7 mouse cellular contexts compared by ENCODE assay signal in the genomic region with DNA sequence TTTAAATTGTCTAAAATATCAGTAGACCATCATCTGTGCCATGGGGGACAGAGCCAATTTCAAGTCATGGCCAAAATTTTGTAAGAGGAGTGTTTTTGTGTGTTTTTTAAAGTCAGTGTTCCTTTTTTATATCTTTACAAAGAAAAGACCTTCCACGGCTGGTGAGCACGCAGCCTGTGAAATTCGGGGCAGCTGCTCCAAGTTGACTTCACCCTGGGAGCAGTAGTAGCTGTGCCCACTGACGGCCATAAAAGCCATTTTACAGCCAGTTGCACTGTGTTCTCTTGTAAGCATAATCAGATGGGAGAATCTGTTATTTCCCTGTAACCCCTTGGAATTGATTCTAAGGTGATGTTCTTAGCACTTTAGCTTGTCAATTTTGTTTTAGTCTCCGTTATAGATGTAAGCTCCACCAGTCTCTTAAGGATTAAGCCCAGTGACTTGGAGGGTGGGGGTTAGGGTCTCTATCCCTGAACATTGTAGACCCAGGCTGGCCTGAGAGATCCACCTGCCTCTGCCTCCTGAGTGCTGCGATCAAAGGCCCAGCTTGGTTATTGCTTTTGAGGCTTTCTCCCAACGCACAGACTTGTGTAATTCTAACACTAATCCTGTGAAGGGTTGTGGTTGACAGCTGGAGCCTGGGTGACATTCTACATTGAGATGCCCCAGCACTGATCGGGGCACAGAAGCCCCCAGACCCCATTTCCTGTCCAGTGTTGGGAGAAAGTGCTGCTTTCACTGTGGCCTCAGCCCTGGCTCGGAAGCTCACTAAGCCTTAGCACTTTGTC. TPM values are rescaled to one million over a fixed set of nuclear protein-coding genes. Genes with fewer than 3 reads are reported as not detected.
DNase-seq lines count a peak whose midpoint lies in the region; ATAC-seq and TF ChIP-seq lines count a peak whose summit lies in the region.

No protein-coding gene starts in this region.

- H3K4me2 ChIP-seq in heart, embryonic 15.5 days, result peak overlapping the region; percentile 66
- H3K4me2 ChIP-seq in liver, embryonic 11.5 days, result peak overlapping the region; percentile 82

- TF ChIP-seq CTCF in testis, adult 2 months (IDR thresholded peaks at IDR 0.05; ENCODE audit: control insufficient read depth, insufficient read depth, insufficient replicate concordance, low read depth, low read length), result no peak

- ATAC-seq in heart, embryonic 15.5 days (replicated peaks; ENCODE audit: insufficient number of reproducible peaks, insufficient read depth, low FRiP score, low read depth), result no peak
- ATAC-seq in liver, embryonic 11.5 days (replicated peaks; ENCODE audit: low FRiP score), result no peak

- peak overlapping the region; percentile 70 for H3K4me3 ChIP-seq in testis, adult 2 months (ENCODE audit: control insufficient read depth, low read depth, low read length)
- peak overlapping the region; percentile 73 for H3K4me3 ChIP-seq in heart, embryonic 15.5 days
- peak overlapping the region; percentile 82 for H3K4me3 ChIP-seq in liver, embryonic 11.5 days (ENCODE audit: low read depth, low read length)

- peaks cover 5% of the 10 kb centered on the region for H3K36me3 ChIP-seq in testis, adult 2 months (ENCODE audit: control insufficient read depth, insufficient read depth, low read length)
- H3K36me3 ChIP-seq in heart, embryonic 15.5 days, result peaks cover 20% of the 10 kb centered on the region
- H3K36me3 ChIP-seq in liver, embryonic 11.5 days (ENCODE audit: control insufficient read depth, insufficient read depth, low read length), result peaks cover 20% of the 10 kb centered on the region

- 56% methylated on average over 9 of the region's 9 CpGs for WGBS in heart, embryonic 15.5 days
- 76% methylated on average over 9 of the region's 9 CpGs for WGBS in liver, embryonic 11.5 days

- H3K9ac ChIP-seq in heart, embryonic 15.5 days, result peak overlapping the region; percentile 90
- 0 out of 2 replicates have a peak overlapping the region, but pooled peaks have one; percentile 6 for H3K9ac ChIP-seq in liver, embryonic 11.5 days (ENCODE audit: low read depth, low read length)

- DNase-seq in testis, postnatal 14 days (ENCODE audit: low spot score), result no peak
- DNase-seq in liver, embryonic 11.5 days (ENCODE audit: low spot score), result no peak
- no peak for DNase-seq in frontal cortex, postnatal 25 days (ENCODE audit: low spot score in 2 of 2)
- DNase-seq in spleen, postnatal 36 days (ENCODE audit: low spot score in 2 of 2), result no peak
- DNase-seq in frontal cortex, adult 2 months (ENCODE audit: extremely low spot score in 1 of 2, low spot score in 1 of 2), result no peak

- H3K27me3 ChIP-seq in testis, adult 2 months (ENCODE audit: control insufficient read depth, insufficient read depth, low read length), result no peaks in the 10 kb centered on the region
- no peaks in the 10 kb centered on the region for H3K27me3 ChIP-seq in heart, embryonic 15.5 days
- no peaks in the 10 kb centered on the region for H3K27me3 ChIP-seq in liver, embryonic 11.5 days (replicated peaks; ENCODE audit: control insufficient read depth, insufficient read depth, low read length)

- no peaks in the 10 kb centered on the region for H3K9me3 ChIP-seq in heart, embryonic 15.5 days (replicated peaks)
- no peaks in the 10 kb centered on the region for H3K9me3 ChIP-seq in liver, embryonic 11.5 days (ENCODE audit: control insufficient read depth, low read length)

- no peak for TF ChIP-seq POLR2A in testis, adult 2 months (IDR thresholded peaks at IDR 0.05; ENCODE audit: control insufficient read depth, low read depth, low read length)

- H3K27ac ChIP-seq in testis, adult 2 months (ENCODE audit: control insufficient read depth, insufficient read depth, low read depth, low read length), result peak overlapping the region; percentile 36; the same call in 1 of the 2 replicates
- H3K27ac ChIP-seq in heart, embryonic 15.5 days, result peak overlapping the region; percentile 96
- peak overlapping the region; percentile 40; the same call in 1 of the 2 replicates for H3K27ac ChIP-seq in liver, embryonic 11.5 days (ENCODE audit: low read depth, low read length)

- H3K4me1 ChIP-seq in testis, adult 2 months (ENCODE audit: control insufficient read depth, insufficient read depth, low read length), result peaks cover 6% of the 10 kb centered on the region
- peaks cover 28% of the 10 kb centered on the region for H3K4me1 ChIP-seq in heart, embryonic 15.5 days (replicated peaks)
- H3K4me1 ChIP-seq in liver, embryonic 11.5 days (replicated peaks; ENCODE audit: control insufficient read depth, insufficient read depth, low read length), result peaks cover 28% of the 10 kb centered on the region

RNA-seq across cellular contexts. Expression of a gene that starts 3.3 kb away (rescaled TPM):
- polyA plus RNA-seq in testis, adult 2 months (2012; rRNA removed), result 73.8 and 75.5 TPM in 2 replicates
- 206 and 208 TPM in 2 replicates for polyA plus RNA-seq in heart, embryonic 15.5 days (2015; fragmentation: Nextera tagmentation; extraction: Ambion mirVana)
- polyA plus RNA-seq in liver, embryonic 11.5 days (2014; fragmentation: Nextera tagmentation; extraction: Ambion mirVana), result 41.1 and 44.0 TPM in 2 replicates
- 27.5 and 27.7 TPM in 2 replicates for polyA plus RNA-seq in frontal cortex, adult 2 months (2012; rRNA removed)

RNA-seq across cellular contexts. Expression of a gene that starts 15.7 kb away (rescaled TPM):
- not detected in 2 replicates for polyA plus RNA-seq in testis, adult 2 months (2012; rRNA removed)
- 1.3 and 1.6 TPM in 2 replicates for polyA plus RNA-seq in heart, embryonic 15.5 days (2015; fragmentation: Nextera tagmentation; extraction: Ambion mirVana)
- 0.49 and 1.0 TPM in 2 replicates for polyA plus RNA-seq in liver, embryonic 11.5 days (2014; fragmentation: Nextera tagmentation; extraction: Ambion mirVana)
- not detected in 2 replicates for polyA plus RNA-seq in frontal cortex, adult 2 months (2012; rRNA removed)

RNA-seq across cellular contexts. Expression of a gene that starts 32.9 kb away (rescaled TPM):
- polyA plus RNA-seq in testis, adult 2 months (2012; rRNA removed), result 13.9 and 17.8 TPM in 2 replicates
- 34.8 and 38.3 TPM in 2 replicates for polyA plus RNA-seq in heart, embryonic 15.5 days (2015; fragmentation: Nextera tagmentation; extraction: Ambion mirVana)
- 18.6 and 21.5 TPM in 2 replicates for polyA plus RNA-seq in liver, embryonic 11.5 days (2014; fragmentation: Nextera tagmentation; extraction: Ambion mirVana)
- 67.3 and 84.3 TPM in 2 replicates for polyA plus RNA-seq in frontal cortex, adult 2 months (2012; rRNA removed)

RNA-seq across cellular contexts. Expression of a gene that starts 35.4 kb away (rescaled TPM):
- 0.12 TPM in 1 of 2 replicates, not detected in the other for polyA plus RNA-seq in testis, adult 2 months (2012; rRNA removed)
- polyA plus RNA-seq in heart, embryonic 15.5 days (2015; fragmentation: Nextera tagmentation; extraction: Ambion mirVana), result 6.7 TPM in 2 replicates
- 0.71 and 1.1 TPM in 2 replicates for polyA plus RNA-seq in liver, embryonic 11.5 days (2014; fragmentation: Nextera tagmentation; extraction: Ambion mirVana)
- polyA plus RNA-seq in frontal cortex, adult 2 months (2012; rRNA removed), result 50.2 and 57.4 TPM in 2 replicates

RNA-seq across cellular contexts. Expression of a gene that starts 36.1 kb away (rescaled TPM):
- polyA plus RNA-seq in testis, adult 2 months (2012; rRNA removed), result 7.8 and 9.0 TPM in 2 replicates
- polyA plus RNA-seq in heart, embryonic 15.5 days (2015; fragmentation: Nextera tagmentation; extraction: Ambion mirVana), result 7.9 and 8.0 TPM in 2 replicates
- polyA plus RNA-seq in liver, embryonic 11.5 days (2014; fragmentation: Nextera tagmentation; extraction: Ambion mirVana), result 0.19 and 0.32 TPM in 2 replicates
- polyA plus RNA-seq in frontal cortex, adult 2 months (2012; rRNA removed), result 0.60 and 1.1 TPM in 2 replicates

Comparison
In these comparisons a context has a peak if more than half of its experiments do, and no peak if none do; other contexts are left out.
1. H3K27ac ChIP-seq: peak in every context shown above with its lines; median percentile 96 in heart, embryonic 15.5 days; 40 in liver, embryonic 11.5 days; 36 in testis, adult 2 months.